Mouse (Mus musculus) liver, postnatal 0 days (tissue): ENCODE data around the gene Stx2.

ENCODE experiments used
- CTCF ChIP-seq: sonication (generic); IDR thresholded peaks from 2 replicates; pipeline ENCODE4 v1.5.1; 2016; ENCODE audit warnings: antibody characterized with exemption, low read depth
- EP300 ChIP-seq: IDR thresholded peaks from 2 replicates; pipeline ENCODE4 v1.6.1; 2016; ENCODE audit warnings: antibody characterized with exemption, low read depth, mild to moderate bottlenecking

- no peak for TF ChIP-seq CTCF
- TF ChIP-seq EP300 = no peak
Measured at GRCm38 (mm10) chr5:128958916-128959315, 49.5 kb downstream of the Stx2 start.
